Mouse (Mus musculus) lung, embryonic 16.5 days (tissue): ENCODE measurements around the gene Ggt1. TPM values are rescaled to one million over a fixed set of nuclear protein-coding genes. Genes with fewer than 3 reads are reported as not detected.

Source experiments
- ATAC-seq: fragments of 200-750 bp; cut with Nextera tagmentation; 2 replicates; pipeline ENCODE4 v1.8.0; 2017; ENCODE audit warnings: low read depth, mild to moderate bottlenecking, moderate library complexity
- H3K27ac ChIP-seq: fragments of 300-500 bp; sonication (generic); 2 replicates; pipeline ENCODE4 v1.5.1; 2014; ENCODE audit warnings: mild to moderate bottlenecking, control low read depth, low read length
- H3K27me3 ChIP-seq: fragments of 300-500 bp; sonication (generic); 2 replicates; pipeline ENCODE4 v1.6.1; 2014; ENCODE audit warnings: low read depth, low read length, mixed read lengths; ENCODE audit not compliant: control insufficient read depth, insufficient read depth
- H3K36me3 ChIP-seq: fragments of 300-500 bp; sonication (generic); 2 replicates; pipeline ENCODE4 v1.6.1; 2014; ENCODE audit warnings: low read length; ENCODE audit not compliant: control insufficient read depth, insufficient read depth
- H3K4me1 ChIP-seq: fragments of 300-500 bp; sonication (generic); replicated peaks from 2 replicates; pipeline ENCODE4 v1.6.1; 2014; ENCODE audit warnings: low read length, mixed read lengths; ENCODE audit not compliant: control insufficient read depth, insufficient read depth
- H3K4me2 ChIP-seq: fragments of 300-500 bp; sonication (generic); 2 replicates; pipeline ENCODE4 v1.6.1; 2014; ENCODE audit warnings: low read depth, low read length, control low read depth
- H3K4me3 ChIP-seq: fragments of 300-500 bp; sonication (generic); 2 replicates; pipeline ENCODE4 v1.5.1; 2014; ENCODE audit warnings: mild to moderate bottlenecking, low read length, control low read depth
- H3K9ac ChIP-seq: fragments of 300-500 bp; sonication (generic); 2 replicates; pipeline ENCODE4 v1.6.1; 2014; ENCODE audit warnings: low read length, control low read depth
- H3K9me3 ChIP-seq: fragments of 300-500 bp; sonication (generic); 2 replicates; pipeline ENCODE4 v1.6.1; 2016; ENCODE audit warnings: low read length; ENCODE audit not compliant: control insufficient read depth
- WGBS: fragments of 180-500 bp; shearing (Covaris S2); extraction: QIAGEN DNeasy Blood & Tissue Kit; methylation state at CpG from one replicate; pipeline ENCODE4 v1.1.7; 2014; 5-methylcytosine and 5-hydroxymethylcytosine counted together
- polyA plus RNA-seq: library from polyadenylated mRNA; unstranded; fragments of >200 nt; fragmentation: Nextera tagmentation; extraction: Ambion mirVana; gene quantifications from 2 replicates; pipeline ENCODE4 v1.2.1, GENCODE M21; 2015

The Ggt1 gene
- polyA plus RNA-seq, 1 experiment from 2014 or later: 2.3 TPM

DNA sequence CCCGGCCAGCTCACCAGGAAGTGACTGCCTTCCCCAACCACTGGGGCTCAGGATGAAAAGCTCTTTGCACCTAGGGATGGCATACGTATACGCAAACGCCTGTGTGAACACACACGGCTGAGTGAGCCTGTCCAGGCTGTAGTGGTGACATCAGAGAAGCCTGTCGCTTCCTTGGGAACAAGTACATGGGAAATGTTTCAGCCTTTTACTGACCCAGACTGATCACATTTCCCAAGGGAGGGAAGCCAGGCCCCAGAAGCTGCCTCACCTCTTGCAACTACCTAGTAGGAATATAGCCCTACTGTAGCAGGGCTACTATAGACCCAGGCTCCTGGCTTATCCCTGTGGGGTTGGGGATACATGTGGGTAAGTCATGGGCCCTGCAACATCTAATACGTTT is 31.2 kb downstream of the Ggt1 start:
- 0 out of 2 replicates have a peak, but pooled peaks cover 2% of the 10 kb centered on the region for H3K9me3 ChIP-seq
- peaks cover 27% of the 10 kb centered on the region for H3K4me1 ChIP-seq
- H3K27me3 ChIP-seq: no peaks in the 10 kb centered on the region
- no peak overlapping the region for H3K4me2 ChIP-seq
- no peak for ATAC-seq
- no peak overlapping the region for H3K9ac ChIP-seq
- H3K4me3 ChIP-seq: no peak overlapping the region
- H3K27ac ChIP-seq: no peak overlapping the region
- WGBS: 54% methylated on average over 7 of the region's 7 CpGs
- no peaks in the 10 kb centered on the region for H3K36me3 ChIP-seq

DNA sequence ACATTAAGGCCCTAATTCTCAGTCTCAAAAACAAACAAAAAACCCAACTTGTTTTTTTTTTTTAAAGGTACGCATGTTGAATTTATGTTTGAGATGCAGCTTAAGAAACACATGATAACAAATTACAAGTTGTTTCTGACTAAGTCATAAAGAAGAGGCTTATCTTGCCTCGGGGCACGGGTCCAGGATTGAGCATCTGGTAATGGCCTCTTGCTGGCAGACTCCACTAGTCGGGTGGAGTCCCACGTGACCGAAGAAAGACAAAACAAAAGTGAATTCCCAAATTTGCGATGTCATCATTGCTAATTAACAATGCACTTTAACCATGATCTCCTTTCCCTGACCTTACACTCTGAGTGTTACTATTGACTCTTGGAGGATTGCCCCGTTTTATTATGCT is 34.6 kb downstream of the Ggt1 start:
- Histone ChIP-seq H3K36me3 (no peaks in the 10 kb centered on the region), H3K27me3 (no peaks in the 10 kb centered on the region), H3K9me3 (peaks cover 7% of the 10 kb centered on the region; the same call in 1 of the 2 replicates), H3K4me2 (no peak overlapping the region), H3K9ac (no peak overlapping the region), H3K4me1 (peaks cover 11% of the 10 kb centered on the region), H3K27ac (no peak overlapping the region), H3K4me3 (no peak overlapping the region)
- ATAC-seq: no peak
- WGBS: 54% methylated on average over 8 of the region's 8 CpGs

DNA sequence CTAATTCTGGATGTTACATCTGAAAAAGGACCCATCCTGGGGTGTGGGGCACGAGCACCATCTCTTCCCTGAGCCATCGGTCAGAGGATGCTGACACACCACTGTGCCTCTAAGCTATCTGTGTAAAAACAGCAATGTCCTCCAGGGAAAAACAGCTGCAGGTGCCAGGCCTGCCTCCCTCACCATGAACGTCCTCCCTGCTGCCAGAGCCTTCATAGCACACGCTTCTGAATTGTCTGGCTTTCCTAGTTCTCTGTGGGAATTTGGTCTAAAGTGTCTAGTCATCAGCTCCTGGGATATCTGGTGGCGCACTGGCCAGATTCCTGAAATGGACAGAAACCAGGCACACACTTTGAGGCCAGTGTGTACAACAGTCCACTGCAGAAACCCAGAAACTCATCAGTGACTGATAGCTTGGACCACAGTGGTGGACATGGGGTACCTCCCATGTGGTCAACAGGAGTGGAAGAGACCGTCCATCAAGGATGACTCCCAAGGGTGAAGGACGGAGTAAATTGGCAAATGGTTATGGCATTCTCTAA is 38.9 kb downstream of the Ggt1 start:
- no peak overlapping the region for H3K4me3 ChIP-seq
- no peak overlapping the region for H3K9ac ChIP-seq
- H3K36me3 ChIP-seq: no peaks in the 10 kb centered on the region
- no peak overlapping the region for H3K27ac ChIP-seq
- peaks cover 6% of the 10 kb centered on the region; the same call in 1 of the 2 replicates for H3K4me1 ChIP-seq
- WGBS: 80% methylated on average over 7 of the region's 7 CpGs
- no peaks in the 10 kb centered on the region for H3K27me3 ChIP-seq
- H3K9me3 ChIP-seq: peaks cover 7% of the 10 kb centered on the region; the same call in 1 of the 2 replicates
- H3K4me2 ChIP-seq: no peak overlapping the region
- no peak for ATAC-seq

DNA sequence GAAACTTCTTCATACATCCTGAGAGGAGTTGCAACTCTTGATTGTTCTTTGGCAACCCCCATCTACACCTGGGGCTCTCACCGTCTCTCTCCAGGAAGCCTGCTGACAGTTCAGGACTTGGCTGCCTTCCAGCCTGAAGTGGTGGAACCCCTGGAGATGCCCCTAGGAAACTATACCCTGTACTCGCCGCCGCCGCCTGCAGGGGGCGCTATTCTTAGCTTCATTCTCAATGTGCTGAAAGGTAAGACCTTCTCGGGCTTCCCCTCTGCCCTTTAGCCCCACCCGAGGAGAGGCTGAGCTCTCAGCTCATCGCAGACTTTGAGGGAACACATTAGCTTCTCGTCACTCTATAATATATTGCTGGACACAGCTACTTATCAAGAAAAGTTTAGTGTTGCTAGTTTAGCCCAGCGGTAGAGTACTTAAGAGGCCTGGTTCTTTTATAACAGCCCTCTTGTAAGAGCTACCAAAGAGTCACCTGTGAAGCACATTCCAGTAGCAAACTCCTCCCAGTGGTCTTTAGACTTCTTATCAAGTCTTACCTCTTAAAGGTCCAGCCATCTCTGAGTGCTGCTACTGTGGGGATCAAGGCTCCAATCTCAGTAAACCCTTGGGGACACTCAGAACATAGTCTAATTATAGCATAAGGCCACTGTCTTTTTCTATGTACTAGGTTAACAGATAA is 43.9 kb downstream of the Ggt1 start:
- no peaks in the 10 kb centered on the region for H3K36me3 ChIP-seq
- no peaks in the 10 kb centered on the region for H3K27me3 ChIP-seq
- peak; percentile 51 for ATAC-seq
- peaks cover 4% of the 10 kb centered on the region; the same call in 1 of the 2 replicates for H3K4me1 ChIP-seq
- WGBS: 28% methylated on average over 11 of the region's 11 CpGs
- H3K9me3 ChIP-seq: no peaks in the 10 kb centered on the region
- H3K27ac ChIP-seq: no peak overlapping the region
- H3K4me2 ChIP-seq: no peak overlapping the region
- H3K9ac ChIP-seq: no peak overlapping the region
- no peak overlapping the region for H3K4me3 ChIP-seq

DNA sequence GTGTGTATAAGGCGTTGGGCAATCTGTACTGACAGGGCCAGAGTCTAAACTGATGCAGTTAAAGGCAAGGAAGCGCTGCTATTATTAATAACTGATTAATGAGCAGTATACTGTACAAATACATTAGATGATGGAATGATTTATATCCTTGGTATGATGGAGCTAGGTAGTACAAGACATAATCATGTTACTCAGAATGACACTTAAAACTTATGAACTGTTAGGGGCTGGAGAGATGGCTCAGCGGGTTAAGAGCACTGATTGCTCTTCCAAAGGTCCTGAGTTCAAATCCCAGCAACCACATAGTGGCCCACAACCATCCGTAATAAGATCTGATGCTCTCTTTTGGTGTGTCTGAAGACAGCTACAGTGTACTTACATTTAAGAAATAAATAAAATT is 45.8 kb downstream of the Ggt1 start:
- ATAC-seq: no peak
- H3K9me3 ChIP-seq: no peaks in the 10 kb centered on the region
- H3K36me3 ChIP-seq: no peaks in the 10 kb centered on the region
- no peaks in the 10 kb centered on the region for H3K27me3 ChIP-seq
- no peak overlapping the region for H3K4me3 ChIP-seq
- WGBS: 72% methylated on average over 4 of the region's 4 CpGs
- H3K4me2 ChIP-seq: no peak overlapping the region
- no peak overlapping the region for H3K27ac ChIP-seq
- no peak overlapping the region for H3K9ac ChIP-seq
- peaks cover 4% of the 10 kb centered on the region; the same call in 1 of the 2 replicates for H3K4me1 ChIP-seq

DNA sequence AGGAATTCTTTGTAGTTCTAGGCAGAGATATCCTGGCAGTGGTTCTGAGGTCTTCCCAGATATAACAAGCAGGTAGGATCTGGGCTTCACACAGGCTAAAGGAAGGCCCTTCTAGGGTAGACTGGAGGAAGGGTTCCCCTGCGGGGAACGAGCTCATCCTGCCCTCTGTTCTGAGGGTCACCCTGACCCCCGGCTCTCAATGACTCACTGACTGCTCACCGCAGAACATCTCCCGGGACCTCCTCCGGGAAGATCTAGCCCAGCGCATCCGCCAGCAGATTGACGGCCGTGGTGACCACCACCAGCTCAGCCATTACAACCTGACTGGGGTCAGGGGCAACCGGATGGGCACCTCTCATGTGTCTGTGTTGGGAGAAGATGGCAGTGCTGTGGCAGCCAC is 47.6 kb downstream of the Ggt1 start:
- 78% methylated on average over 11 of the region's 11 CpGs for WGBS
- Histone ChIP-seq H3K9me3 (no peaks in the 10 kb centered on the region), H3K4me3 (no peak overlapping the region), H3K4me1 (peaks cover 4% of the 10 kb centered on the region; the same call in 1 of the 2 replicates), H3K27me3 (no peaks in the 10 kb centered on the region), H3K4me2 (no peak overlapping the region), H3K9ac (no peak overlapping the region), H3K27ac (no peak overlapping the region), H3K36me3 (no peaks in the 10 kb centered on the region)
- no peak for ATAC-seq

DNA sequence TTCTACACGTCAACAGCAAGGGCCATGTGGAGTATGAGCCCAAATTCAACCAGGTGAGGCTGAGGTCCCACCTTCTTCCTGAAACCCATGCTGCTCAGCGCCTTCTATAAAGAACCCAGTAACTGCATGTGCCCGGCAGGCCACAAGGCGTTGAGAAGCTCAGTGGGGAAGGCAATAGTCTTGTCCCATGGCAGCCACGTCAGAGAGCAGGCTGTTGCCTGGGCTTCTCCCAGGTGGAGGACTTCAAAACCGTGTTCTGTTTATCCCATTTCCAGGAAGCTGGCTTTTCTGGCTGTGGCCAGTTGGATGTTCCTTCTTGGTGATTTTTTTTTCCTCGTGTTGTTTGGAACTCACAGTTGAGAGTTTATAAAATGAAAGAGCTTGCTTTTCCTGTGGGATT is 49.1 kb downstream of the Ggt1 start:
- no peaks in the 10 kb centered on the region for H3K4me1 ChIP-seq
- H3K9ac ChIP-seq: no peak overlapping the region
- WGBS: 37% methylated on average over 7 of the region's 7 CpGs
- 0 out of 2 replicates have a peak, but pooled peaks have one; percentile 12 for ATAC-seq
- no peaks in the 10 kb centered on the region for H3K27me3 ChIP-seq
- H3K36me3 ChIP-seq: no peaks in the 10 kb centered on the region
- H3K4me2 ChIP-seq: no peak overlapping the region
- no peaks in the 10 kb centered on the region for H3K9me3 ChIP-seq
- no peak overlapping the region for H3K4me3 ChIP-seq
- H3K27ac ChIP-seq: no peak overlapping the region

DNA sequence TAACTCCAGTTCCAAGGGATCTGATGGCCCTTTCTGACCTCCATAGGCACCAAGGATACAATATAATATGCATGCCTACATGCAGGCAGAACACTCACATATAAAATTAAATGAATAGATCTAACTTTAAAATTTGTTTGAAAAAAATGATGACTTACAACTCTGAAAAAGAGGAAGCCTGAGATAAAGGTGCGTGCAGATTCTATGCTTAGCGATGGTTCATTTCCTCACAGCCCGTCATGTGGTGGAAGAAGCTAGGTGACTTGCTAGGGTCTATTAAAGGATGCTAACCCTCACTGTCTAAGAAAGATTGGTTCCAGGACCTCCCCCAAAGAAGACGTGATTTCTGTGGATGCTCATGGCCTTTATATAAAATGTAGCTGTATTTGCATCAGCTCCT is 54.6 kb downstream of the Ggt1 start:
- no peaks in the 10 kb centered on the region for H3K9me3 ChIP-seq
- no peaks in the 10 kb centered on the region for H3K27me3 ChIP-seq
- H3K4me1 ChIP-seq: no peaks in the 10 kb centered on the region
- no peak overlapping the region for H3K4me2 ChIP-seq
- no peak overlapping the region for H3K9ac ChIP-seq
- no peak overlapping the region for H3K27ac ChIP-seq
- no peaks in the 10 kb centered on the region for H3K36me3 ChIP-seq
- WGBS: 78% methylated on average over 4 of the region's 4 CpGs
- no peak for ATAC-seq
- no peak overlapping the region for H3K4me3 ChIP-seq

DNA sequence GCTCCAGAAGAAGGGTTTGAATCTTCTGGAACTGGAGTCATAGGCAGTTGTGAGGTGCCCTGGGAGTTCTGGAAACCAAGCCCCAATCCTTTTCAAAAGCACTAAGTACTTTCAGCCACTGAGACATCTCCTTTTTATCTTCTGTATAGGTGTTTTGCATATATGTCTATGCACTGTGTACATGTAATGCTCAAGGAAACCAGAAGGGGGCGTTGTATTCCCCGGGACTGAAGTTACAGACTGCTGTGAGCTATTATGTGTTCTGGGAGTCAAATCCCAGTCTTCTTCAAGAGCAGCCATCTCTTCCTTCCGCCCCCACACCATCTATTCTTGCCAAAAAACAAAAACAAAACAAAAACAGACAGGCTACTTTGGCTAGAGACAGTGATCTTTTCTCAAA is 59.4 kb downstream of the Ggt1 start:
- H3K27me3 ChIP-seq: no peaks in the 10 kb centered on the region
- no peak for ATAC-seq
- 46% methylated on average over 3 of the region's 3 CpGs for WGBS
- no peaks in the 10 kb centered on the region for H3K9me3 ChIP-seq
- H3K4me1 ChIP-seq: no peaks in the 10 kb centered on the region
- H3K36me3 ChIP-seq: no peaks in the 10 kb centered on the region
- H3K4me2 ChIP-seq: no peak overlapping the region
- H3K9ac ChIP-seq: no peak overlapping the region
- H3K27ac ChIP-seq: no peak overlapping the region
- no peak overlapping the region for H3K4me3 ChIP-seq
